In the genomic region with DNA sequence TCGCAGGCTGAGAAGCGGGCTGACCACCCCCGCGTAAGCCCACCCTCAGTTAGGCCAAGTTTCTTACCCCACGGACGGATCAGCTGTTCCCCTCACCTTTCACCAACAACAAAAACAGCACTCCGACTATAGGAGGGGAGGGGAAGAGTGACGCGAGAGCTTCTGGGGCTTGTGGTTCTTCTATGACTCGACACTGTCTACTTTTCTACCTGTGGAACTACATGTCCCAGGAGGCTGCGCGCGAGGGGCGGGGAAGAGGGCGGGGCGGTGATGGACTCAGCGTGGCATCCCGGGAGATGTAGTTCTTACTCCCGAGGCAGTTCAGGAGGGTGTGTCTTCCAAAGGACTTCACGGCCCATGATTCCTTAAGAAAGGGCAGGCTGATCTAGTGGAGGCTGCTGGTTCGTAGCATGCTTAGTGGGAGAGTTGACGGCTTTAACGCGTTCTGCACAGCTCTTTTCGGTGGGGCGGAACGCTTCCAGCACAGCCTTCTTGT, we compare ENCODE assay signal across 8 mouse cellular contexts. TPM values are rescaled to one million over a fixed set of nuclear protein-coding genes. Genes with fewer than 3 reads are reported as not detected.
DNase-seq lines count a peak whose midpoint lies in the region; ATAC-seq and TF ChIP-seq lines count a peak whose summit lies in the region.

Calcoco1 (minus strand) TSS at position 199 of the 496 bp plus-strand sequence.

- H3K9ac ChIP-seq in ES-E14 (ENCODE audit: insufficient read depth, low read depth, low read length, poor library complexity, severe bottlenecking): peak within 1 kb of the TSS; percentile 71
- peak within 1 kb of the TSS; percentile 68 for H3K9ac ChIP-seq in forebrain, embryonic 15.5 days (replicated peaks)

- intact Hi-C loops in heart, postnatal 25 days (cut with DNase I): no loop called here

- peaks cover 1% of the 10 kb centered on the region; the same call in 1 of the 2 replicates for H3K36me3 ChIP-seq in ES-E14 (ENCODE audit: control insufficient read depth, insufficient read depth, low read length, poor library complexity, severe bottlenecking)
- H3K36me3 ChIP-seq in forebrain, embryonic 15.5 days: peaks cover 20% of the 10 kb centered on the region

- in situ Hi-C loops in ES-E14 (cut with MboI; ENCODE audit: low sequenced_read_pairs in 2 of 2, unreplicated experiment in 2 of 2): no loop called here

- H3K4me3 ChIP-seq in ES-E14 (ENCODE audit: insufficient read depth in 1 of 2, low read depth in 1 of 2, low read length in 2 of 2, poor library complexity in 1 of 2, severe bottlenecking in 1 of 2): peak within 1 kb of the TSS; percentile 85 to 86
- H3K4me3 ChIP-seq in forebrain, embryonic 15.5 days: peak within 1 kb of the TSS; percentile 85
- H3K4me3 ChIP-seq in lung, adult 2 months (replicated peaks; ENCODE audit: extremely low read depth, low read depth, low read length): peak within 1 kb of the TSS; percentile 94

- H3K9me3 ChIP-seq in ES-E14 (ENCODE audit: control insufficient read depth, insufficient read depth, low read depth, low read length): no peaks in the 10 kb centered on the region
- H3K9me3 ChIP-seq in forebrain, embryonic 15.5 days: no peaks in the 10 kb centered on the region

- no peak for TF ChIP-seq CTCF in lung, adult 2 months (IDR thresholded peaks at IDR 0.05; ENCODE audit: insufficient read depth, low read length)

- peak; percentile 97 for DNase-seq in ES-E14 (ENCODE audit: low read depth, low spot score)
- peak; percentile 94 for DNase-seq in cerebellum, adult 11-12 months
- DNase-seq in heart, postnatal 25 days (ENCODE audit: low spot score): peak; percentile 93
- DNase-seq in layer of hippocampus, adult 18-20 months (ENCODE audit: low spot score in 2 of 2): peak; percentile 96 to 98
- DNase-seq in lung, adult 2 months: peak; percentile 87
- DNase-seq in thymus, adult 18-20 months: peak; percentile 91 to 94

- H3K27me3 ChIP-seq in forebrain, embryonic 15.5 days: no peaks in the 10 kb centered on the region

- under 1% methylated on average over 27 of the region's 27 CpGs for WGBS in forebrain, embryonic 15.5 days
- 1% methylated on average over 27 of the region's 27 CpGs for WGBS in lung, adult 2 months

- peak within 1 kb of the TSS; percentile 56 for H3K4me2 ChIP-seq in forebrain, embryonic 15.5 days (replicated peaks)

- peak; percentile 99 for ATAC-seq in forebrain, embryonic 15.5 days (replicated peaks)
- ATAC-seq in neutrophil, adult 5-6 weeks (ENCODE audit: extremely low read depth, insufficient number of reproducible peaks, low FRiP score, poor library complexity, severe bottlenecking): peak; percentile 99

- peak within 1 kb of the TSS; percentile 8; the same call in 1 of the 2 replicates for H3K27ac ChIP-seq in ES-E14 (ENCODE audit: insufficient read depth, low read depth, low read length, poor library complexity, severe bottlenecking)
- H3K27ac ChIP-seq in forebrain, embryonic 15.5 days (replicated peaks): peak within 1 kb of the TSS; percentile 71

- TF ChIP-seq POLR2A in lung, adult 2 months (IDR thresholded peaks at IDR 0.05; ENCODE audit: borderline replicate concordance, extremely low read depth, low read depth, low read length): peak; percentile 66; the same call in 1 of the 2 replicates

- peaks cover 0 to 6% of the 10 kb centered on the region in 2 experiments; a peak in 1 of 4 replicates for H3K4me1 ChIP-seq in ES-E14 (ENCODE audit: control insufficient read depth in 2 of 2, insufficient read depth in 2 of 2, low read length in 2 of 2, poor library complexity in 1 of 2)
- H3K4me1 ChIP-seq in forebrain, embryonic 15.5 days: peaks cover 21% of the 10 kb centered on the region
- no peaks in the 10 kb centered on the region for H3K4me1 ChIP-seq in lung, adult 2 months (ENCODE audit: control insufficient read depth, insufficient read depth, low read length)

TF ChIP-seq in ES-E14, 5 proteins besides CTCF, POLR2A, EP300 and RAD21:
- TF ChIP-seq HCFC1 (IDR thresholded peaks at IDR 0.05; ENCODE audit: borderline replicate concordance, insufficient read depth, low read length) (peak; percentile 100), CHD2 (IDR thresholded peaks at IDR 0.05; ENCODE audit: low read depth, low read length) (peak; percentile 71), MAFK (IDR thresholded peaks at IDR 0.05; ENCODE audit: insufficient read depth, low read depth, low read length) (no peak)

RNA-seq across cellular contexts. Expression of gene Calcoco1, which starts in this region (rescaled TPM):
- total RNA-seq in ES-E14 (2012; rRNA removed): 24.6 and 25.0 TPM in 2 replicates
- 72.1 and 74.5 TPM in 2 replicates for polyA plus RNA-seq in forebrain, embryonic 15.5 days (2015; fragmentation: Nextera tagmentation; extraction: Ambion mirVana)
- total RNA-seq in heart, postnatal 25 days (2021): 100 to 1,000 TPM in 1 of 2 experiments, 10 to 100 TPM in 1; 93.5 to 106 TPM
- 10 to 100 TPM; 86.9 to 92.4 TPM for total RNA-seq in layer of hippocampus, adult 18-20 months (2021)
- 76.5 and 105 TPM in 2 replicates for polyA plus RNA-seq in lung, adult 2 months (2012; rRNA removed)
- 73.4 and 97.1 TPM in 2 replicates for total RNA-seq in neutrophil, adult 5-6 weeks (2017)

Comparison
In these comparisons a context has a peak if more than half of its experiments do, and no peak if none do; other contexts are left out.
1. Peak in every context shown above with its lines: DNase-seq, ATAC-seq, H3K4me3 ChIP-seq and H3K27ac ChIP-seq.